Mouse (Mus musculus) Patski (cell line): ENCODE measurements at regions not wholly inside any gene's neighbourhood (a gene's known extent, or its start where the extent isn't known, plus 50 kb on each side); places are given as distances from the start of the nearest gene placed in this dataset.

Source experiments
- ATAC-seq: fragments of 100-300 bp; one replicate; pipeline ENCODE4 v1.8.0; 2021
- CTCF ChIA-PET: fragments of 350-600 bp; sonication (Branson Sonifier 250); formaldehyde crosslinking; loops from one replicate; lab custom pipeline; 2022; ENCODE audit warnings: inconsistent platforms; lab: Charles Lee
- POLR2A ChIA-PET: fragments of 350-600 bp; sonication (Branson Sonifier 250); formaldehyde crosslinking; loops from one replicate; lab custom pipeline; 2022; ENCODE audit warnings: antibody characterized with exemption, inconsistent platforms; lab: Charles Lee
- DNase-seq: peaks from one replicate; pipeline ENCODE4 v3.0.0-alpha.2; 2011; ENCODE audit warnings: low read depth, low spot score
- H3K27me3 ChIP-seq: fragments of 371-371 bp; one replicate; pipeline ENCODE4 v1.5.1; 2021
- CTCF ChIP-seq: fragments of 100-300 bp; IDR thresholded peaks from one replicate; pipeline ENCODE4 v1.5.1; 2021
- in situ Hi-C: fragments of 300-500 bp; cut with MboI; formaldehyde crosslinking; loops from 3 replicates; pipeline ENCODE4 v1.11.1; 2018; ENCODE audit warnings: low pct_unique_long_range_greater_than_20kb, mixed read lengths

DNA sequence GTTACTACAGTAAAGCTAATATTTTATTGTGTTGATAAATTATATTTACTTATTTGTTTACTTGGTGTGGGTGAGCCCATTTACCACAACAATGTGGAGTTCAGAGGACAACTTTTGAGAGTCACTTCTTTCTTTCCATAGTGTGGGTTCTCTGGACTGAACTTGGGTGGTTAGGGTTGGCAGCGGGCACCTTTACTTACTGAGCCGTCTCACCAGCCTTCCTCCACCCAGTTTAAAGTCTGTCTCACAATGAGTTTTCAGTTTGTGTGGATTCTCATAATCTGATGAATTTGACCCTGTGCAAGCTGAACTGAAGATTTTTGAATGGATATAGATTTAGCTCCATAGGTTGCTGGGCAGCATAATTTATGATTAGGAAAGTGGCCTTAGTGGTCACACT is 53.5 kb upstream of the Pth start:
- DNase-seq (no peak), ATAC-seq (no peak)
- CTCF ChIA-PET = no interaction called here
- no peaks in the 10 kb centered on the region for H3K27me3 ChIP-seq
- POLR2A ChIA-PET = no interaction called here
- no peak for TF ChIP-seq CTCF
- in situ Hi-C loops = no loop called here

DNA sequence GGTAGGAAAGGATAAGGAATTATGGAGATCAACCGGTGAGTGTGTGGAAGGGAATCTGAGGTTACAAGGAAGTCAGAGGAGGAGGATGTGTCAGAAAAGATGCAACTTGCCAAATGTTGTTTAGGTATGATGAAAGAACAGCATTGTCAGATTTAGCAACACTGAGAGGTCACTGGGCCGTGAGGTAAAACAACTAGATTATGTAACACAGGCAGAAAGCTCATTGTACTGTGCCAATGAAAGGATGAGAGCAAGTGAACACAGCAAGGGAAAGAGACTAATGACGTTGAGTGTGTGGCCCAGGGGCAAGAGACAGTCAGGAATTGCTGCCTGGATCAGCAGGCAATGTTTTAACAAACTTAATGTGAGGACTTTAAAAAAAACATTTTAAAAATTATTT is 55.2 kb upstream of the Pth start:
- POLR2A ChIA-PET = no interaction called here
- in situ Hi-C loops = no loop called here
- CTCF ChIA-PET = no interaction called here
- TF ChIP-seq CTCF = no peak
- no peak for DNase-seq
- ATAC-seq = no peak
- H3K27me3 ChIP-seq = no peaks in the 10 kb centered on the region

DNA sequence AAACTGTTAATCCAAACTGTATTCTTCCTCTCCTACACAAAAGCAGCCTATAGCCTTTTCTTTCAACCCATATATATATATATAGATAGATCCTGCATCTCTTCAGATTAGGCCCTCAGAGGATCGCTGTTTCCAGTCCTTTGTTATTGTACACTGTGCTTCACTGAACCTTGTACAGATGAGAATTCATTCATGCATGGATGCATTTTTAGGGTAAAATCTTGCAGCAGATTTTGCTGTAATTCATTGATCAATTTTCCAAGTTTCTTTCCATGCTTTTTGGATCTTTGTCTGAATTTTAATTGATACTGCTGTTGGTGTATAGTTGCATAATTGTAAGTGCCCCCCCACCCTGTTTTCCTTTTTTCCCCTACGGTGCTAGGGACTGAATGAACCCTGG is 56.6 kb upstream of the Pth start:
- in situ Hi-C loops = no loop called here
- no peaks in the 10 kb centered on the region for H3K27me3 ChIP-seq
- DNase-seq = no peak
- ATAC-seq = no peak
- TF ChIP-seq CTCF = no peak
- ChIA-PET CTCF (no interaction called here), POLR2A (no interaction called here)

DNA sequence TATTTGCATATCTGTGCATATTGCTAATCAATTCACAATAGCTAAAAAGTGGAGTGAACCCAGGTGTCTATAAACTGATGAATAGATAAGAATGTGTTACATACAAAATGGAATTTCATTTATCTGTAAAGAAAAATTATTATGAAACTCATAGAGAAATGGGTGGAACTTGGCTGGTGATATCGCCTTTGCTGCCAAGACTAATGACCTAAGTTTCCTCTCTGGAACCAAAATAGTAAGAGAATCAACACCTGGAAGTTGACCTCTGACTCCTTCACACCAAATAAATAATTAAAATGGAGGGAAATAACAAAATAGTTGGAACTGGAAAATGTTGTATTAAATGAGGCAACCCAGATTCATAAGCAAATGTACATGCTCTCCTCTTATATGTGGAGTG is 53.2 kb upstream of the Far1 start:
- no peak for TF ChIP-seq CTCF
- in situ Hi-C loops = no loop called here
- ChIA-PET CTCF (interaction anchor here (1.8 kb wide), 2 partner anchors 10 to 12 kb away, joined by 4 to 6 read pairs; no protein-coding TSS in a partner anchor), POLR2A (no interaction called here)
- no peak for ATAC-seq
- DNase-seq = no peak
- H3K27me3 ChIP-seq = peaks cover 2% of the 10 kb centered on the region

DNA sequence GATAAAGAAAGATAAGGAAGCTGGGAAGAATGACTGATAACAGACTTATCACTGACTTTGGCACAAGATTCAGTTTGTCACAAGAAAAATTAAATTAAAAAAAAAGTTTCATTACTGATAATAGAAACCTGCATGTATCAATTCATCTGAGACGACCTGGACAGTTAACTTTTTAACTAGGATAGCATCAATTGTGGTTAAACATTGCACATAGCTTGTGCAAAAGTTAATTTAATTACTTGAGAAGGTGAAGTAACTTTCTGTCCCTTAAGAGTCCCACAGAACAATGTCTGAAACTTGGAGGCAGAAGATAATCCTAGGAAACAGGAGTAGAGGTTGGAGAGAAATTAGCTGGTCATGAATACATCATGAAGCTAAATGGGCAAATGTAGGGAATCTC is 51.3 kb upstream of the Far1 start:
- DNase-seq (no peak), ATAC-seq (no peak)
- ChIA-PET POLR2A (no interaction called here), CTCF (interaction anchor here (1.2 kb wide), 1 partner anchor 93 kb away, joined by 3 read pairs; the partner anchor contains the start of gene Btbd10)
- in situ Hi-C loops = no loop called here
- TF ChIP-seq CTCF = no peak
- peaks cover 5% of the 10 kb centered on the region for H3K27me3 ChIP-seq
